Mouse (Mus musculus) hindbrain, embryonic 15.5 days (tissue): ENCODE results near the gene Garem2. TPM values are rescaled to one million over a fixed set of nuclear protein-coding genes. Genes with fewer than 3 reads are reported as not detected.

Source experiments
- ATAC-seq: fragments of 200-750 bp; cut with Nextera tagmentation; 2 replicates; pipeline ENCODE4 v1.8.0; 2017; ENCODE audit warnings: low read depth, moderate number of reproducible peaks, moderate TSS enrichment; ENCODE audit not compliant: low FRiP score
- H3K27ac ChIP-seq: fragments of 300-500 bp; sonication (generic); replicated peaks from 2 replicates; pipeline ENCODE4 v1.5.1; 2015; ENCODE audit warnings: mild to moderate bottlenecking, inconsistent platforms
- H3K27me3 ChIP-seq: fragments of 300-500 bp; sonication (generic); 2 replicates; pipeline ENCODE4 v1.6.1; 2015; ENCODE audit warnings: control low read depth, inconsistent platforms
- H3K36me3 ChIP-seq: fragments of 300-500 bp; sonication (generic); 2 replicates; pipeline ENCODE4 v1.6.1; 2015; ENCODE audit warnings: control low read depth, inconsistent platforms
- H3K4me1 ChIP-seq: fragments of 300-500 bp; sonication (generic); replicated peaks from 2 replicates; pipeline ENCODE4 v1.6.1; 2015; ENCODE audit warnings: control low read depth, inconsistent platforms
- H3K4me2 ChIP-seq: fragments of 300-500 bp; sonication (generic); 2 replicates; pipeline ENCODE4 v1.6.1; 2015; ENCODE audit warnings: moderate library complexity, mild to moderate bottlenecking, inconsistent platforms
- H3K4me3 ChIP-seq: fragments of 300-500 bp; sonication (generic); 2 replicates; pipeline ENCODE4 v1.5.1; 2015; ENCODE audit warnings: mild to moderate bottlenecking, inconsistent platforms
- H3K9ac ChIP-seq: fragments of 300-500 bp; sonication (generic); 2 replicates; pipeline ENCODE4 v1.6.1; 2015; ENCODE audit warnings: inconsistent platforms
- H3K9me3 ChIP-seq: fragments of 300-500 bp; sonication (generic); 2 replicates; pipeline ENCODE4 v1.6.1; 2016; ENCODE audit warnings: control low read depth, inconsistent platforms
- WGBS: fragments of 180-500 bp; shearing (Covaris S2); methylation state at CpG from one replicate; pipeline ENCODE4 v1.1.7; 2015; 5-methylcytosine and 5-hydroxymethylcytosine counted together
- polyA plus RNA-seq: library from polyadenylated mRNA; unstranded; fragments of >200 nt; fragmentation: Nextera tagmentation; extraction: Ambion mirVana; gene quantifications from 2 replicates; pipeline ENCODE4 v1.2.1, GENCODE M21; 2015

Gene Garem2
- polyA plus RNA-seq, 1 experiment from 2014 or later: 13.7 TPM

GRCm38 (mm10) chr5:30103340-30103739, 1.6 kb upstream of the Garem2 start:
- H3K4me1 ChIP-seq: peaks cover 37% of the 10 kb centered on the region
- 81% methylated on average over 3 of the region's 3 CpGs for WGBS

GRCm38 (mm10) chr5:30104339-30104738, 622 bp upstream of the Garem2 start:
- no peaks in the 10 kb centered on the region for H3K36me3 ChIP-seq
- peak overlapping the region; percentile 65 for H3K4me3 ChIP-seq
- no peaks in the 10 kb centered on the region for H3K27me3 ChIP-seq
- H3K4me2 ChIP-seq: peak overlapping the region; percentile 98
- peaks cover 40% of the 10 kb centered on the region for H3K4me1 ChIP-seq
- no peak overlapping the region for H3K27ac ChIP-seq
- 1% methylated on average over 12 of the region's 12 CpGs for WGBS
- no peak; the same call in 1 of the 2 replicates for ATAC-seq
- H3K9me3 ChIP-seq: no peaks in the 10 kb centered on the region
- H3K9ac ChIP-seq: no peak overlapping the region

More at GRCm38 (mm10) chr5:30103340-30103739, 1.6 kb upstream of the Garem2 start:
- H3K36me3 ChIP-seq: no peaks in the 10 kb centered on the region
- no peaks in the 10 kb centered on the region for H3K27me3 ChIP-seq
- no peak overlapping the region for H3K4me3 ChIP-seq
- H3K4me2 ChIP-seq: no peak overlapping the region
- H3K9ac ChIP-seq: no peak overlapping the region
- ATAC-seq: no peak
- no peaks in the 10 kb centered on the region for H3K9me3 ChIP-seq
- H3K27ac ChIP-seq: no peak overlapping the region

GRCm38 (mm10) chr5:30105668-30106300, 823 bp downstream of the Garem2 start, which contains the start of gene 3110082J24Rik:
Gene 3110082J24Rik, minus strand, starts transcription at chr5:30106086.
- 0% methylated on average over 29 of the region's 29 CpGs for WGBS
- H3K4me2 ChIP-seq: peak within 1 kb of the TSS; percentile 98
- peak; percentile 47; the same call in 1 of the 2 replicates for ATAC-seq
- no peaks in the 10 kb centered on the region for H3K27me3 ChIP-seq
- peak within 1 kb of the TSS; percentile 73 for H3K9ac ChIP-seq
- H3K4me1 ChIP-seq: peaks cover 55% of the 10 kb centered on the region
- peak within 1 kb of the TSS; percentile 82 for H3K27ac ChIP-seq
- peak within 1 kb of the TSS; percentile 65 for H3K4me3 ChIP-seq
- H3K9me3 ChIP-seq: no peaks in the 10 kb centered on the region
- H3K36me3 ChIP-seq: no peaks in the 10 kb centered on the region

GRCm38 (mm10) chr5:30106756-30107155, 1.8 kb downstream of the Garem2 start:
- no peak for ATAC-seq
- Histone ChIP-seq H3K9me3 (no peaks in the 10 kb centered on the region), H3K4me1 (peaks cover 64% of the 10 kb centered on the region), H3K4me3 (peak overlapping the region; percentile 65), H3K27ac (peak overlapping the region; percentile 82), H3K4me2 (peak overlapping the region; percentile 98), H3K36me3 (no peaks in the 10 kb centered on the region), H3K9ac (peak overlapping the region; percentile 73), H3K27me3 (no peaks in the 10 kb centered on the region)
- WGBS: 6% methylated on average over 2 of the region's 2 CpGs

- Histone ChIP-seq H3K9me3 (no peaks in the 10 kb centered on the region), H3K27ac (peak overlapping the region; percentile 82), H3K9ac (no peak overlapping the region), H3K4me3 (peak overlapping the region; percentile 65), H3K4me2 (peak overlapping the region; percentile 98), H3K27me3 (no peaks in the 10 kb centered on the region), H3K4me1 (peaks cover 66% of the 10 kb centered on the region), H3K36me3 (no peaks in the 10 kb centered on the region)
- ATAC-seq: peak; percentile 32; the same call in 1 of the 2 replicates
- under 1% methylated on average over 7 of the region's 7 CpGs for WGBS
Measured at GRCm38 (mm10) chr5:30107186-30107585, 2.2 kb downstream of the Garem2 start.

- ATAC-seq: peak; percentile 20
- peak overlapping the region; percentile 82 for H3K27ac ChIP-seq
- peak overlapping the region; percentile 65; the same call in 1 of the 2 replicates for H3K4me3 ChIP-seq
- no peaks in the 10 kb centered on the region for H3K36me3 ChIP-seq
- peak overlapping the region; percentile 98 for H3K4me2 ChIP-seq
- 5% methylated on average over 5 of the region's 5 CpGs for WGBS
- H3K4me1 ChIP-seq: peaks cover 66% of the 10 kb centered on the region
- 0 out of 2 replicates have a peak, but pooled peaks cover 4% of the 10 kb centered on the region for H3K27me3 ChIP-seq
- H3K9ac ChIP-seq: no peak overlapping the region
- H3K9me3 ChIP-seq: no peaks in the 10 kb centered on the region
Measured at GRCm38 (mm10) chr5:30107611-30108041, 2.7 kb downstream of the Garem2 start.

GRCm38 (mm10) chr5:30108233-30108632, 3.3 kb downstream of the Garem2 start:
- Histone ChIP-seq H3K27me3 (0 out of 2 replicates have a peak, but pooled peaks cover 7% of the 10 kb centered on the region), H3K9ac (no peak overlapping the region), H3K4me1 (peaks cover 66% of the 10 kb centered on the region), H3K36me3 (no peaks in the 10 kb centered on the region), H3K4me3 (no peak overlapping the region), H3K27ac (peak overlapping the region; percentile 82), H3K4me2 (peak overlapping the region; percentile 98), H3K9me3 (no peaks in the 10 kb centered on the region)
- WGBS: 53% methylated on average over 6 of the region's 6 CpGs
- ATAC-seq: no peak

GRCm38 (mm10) chr5:30109899-30110298, 4.9 kb downstream of the Garem2 start:
- 29% methylated on average over 2 of the region's 2 CpGs for WGBS
- Histone ChIP-seq H3K9me3 (no peaks in the 10 kb centered on the region), H3K4me1 (peaks cover 77% of the 10 kb centered on the region), H3K27ac (no peak overlapping the region), H3K9ac (no peak overlapping the region), H3K4me3 (no peak overlapping the region), H3K4me2 (no peak overlapping the region; the same call in 1 of the 2 replicates), H3K27me3 (0 out of 2 replicates have a peak, but pooled peaks cover 7% of the 10 kb centered on the region), H3K36me3 (no peaks in the 10 kb centered on the region)
- ATAC-seq: no peak

GRCm38 (mm10) chr5:30110371-30111060, 5.6 kb downstream of the Garem2 start:
- H3K9ac ChIP-seq: peak overlapping the region; percentile 8; the same call in 1 of the 2 replicates
- 8% methylated on average over 22 of the region's 22 CpGs for WGBS

GRCm38 (mm10) chr5:30111126-30111525, 6.2 kb downstream of the Garem2 start:
- WGBS: 1% methylated on average over 18 of the region's 18 CpGs
- Histone ChIP-seq H3K27me3 (0 out of 2 replicates have a peak, but pooled peaks cover 7% of the 10 kb centered on the region), H3K4me1 (peaks cover 67% of the 10 kb centered on the region), H3K27ac (peak overlapping the region; percentile 57), H3K9ac (peak overlapping the region; percentile 8; the same call in 1 of the 2 replicates), H3K9me3 (no peaks in the 10 kb centered on the region), H3K4me2 (peak overlapping the region; percentile 42), H3K4me3 (peak overlapping the region; percentile 15; the same call in 1 of the 2 replicates), H3K36me3 (no peaks in the 10 kb centered on the region)
- 0 out of 2 replicates have a peak, but pooled peaks have one; percentile 3 for ATAC-seq

More at GRCm38 (mm10) chr5:30110371-30111060, 5.6 kb downstream of the Garem2 start:
- Histone ChIP-seq H3K9me3 (no peaks in the 10 kb centered on the region), H3K27ac (peak overlapping the region; percentile 57), H3K4me1 (peaks cover 73% of the 10 kb centered on the region), H3K36me3 (no peaks in the 10 kb centered on the region), H3K27me3 (0 out of 2 replicates have a peak, but pooled peaks cover 7% of the 10 kb centered on the region), H3K4me3 (peak overlapping the region; percentile 15; the same call in 1 of the 2 replicates), H3K4me2 (peak overlapping the region; percentile 42)
- no peak for ATAC-seq

- Histone ChIP-seq H3K27me3 (0 out of 2 replicates have a peak, but pooled peaks cover 7% of the 10 kb centered on the region), H3K9ac (no peak overlapping the region), H3K36me3 (peaks cover 2% of the 10 kb centered on the region; the same call in 1 of the 2 replicates), H3K27ac (peak overlapping the region; percentile 53; the same call in 1 of the 2 replicates), H3K4me2 (no peak overlapping the region), H3K4me1 (peaks cover 60% of the 10 kb centered on the region), H3K9me3 (no peaks in the 10 kb centered on the region), H3K4me3 (no peak overlapping the region)
- 66% methylated on average over 3 of the region's 3 CpGs for WGBS
- ATAC-seq: no peak
Measured at GRCm38 (mm10) chr5:30111771-30112170, 6.8 kb downstream of the Garem2 start.
